Mouse (Mus musculus): ENCODE measurements around the gene Nyx. TPM values are rescaled to one million over a fixed set of nuclear protein-coding genes. Genes with fewer than 3 reads are reported as not detected.
"Not testable (repeated sequence)": the region's sequence is repeated elsewhere in the genome, so short reads cannot be mapped to it uniquely, and the experiment has no call there.

The Nyx gene
- total RNA-seq (2021), result under 1 TPM; 0.23 to 0.27 TPM
- long read RNA-seq, experiment 1, result 0 reads
- long read RNA-seq, experiment 2, result 0 reads

GRCm38 (mm10) chrX:13465810-13466209 is at the start of gene Nyx:
TSS of gene Nyx (plus strand) at chrX:13466110.
- DNase-seq, result no peak

GRCm38 (mm10) chrX:13422047-13422446 is 43.9 kb upstream of the Nyx start:
- no peak for DNase-seq

DNA sequence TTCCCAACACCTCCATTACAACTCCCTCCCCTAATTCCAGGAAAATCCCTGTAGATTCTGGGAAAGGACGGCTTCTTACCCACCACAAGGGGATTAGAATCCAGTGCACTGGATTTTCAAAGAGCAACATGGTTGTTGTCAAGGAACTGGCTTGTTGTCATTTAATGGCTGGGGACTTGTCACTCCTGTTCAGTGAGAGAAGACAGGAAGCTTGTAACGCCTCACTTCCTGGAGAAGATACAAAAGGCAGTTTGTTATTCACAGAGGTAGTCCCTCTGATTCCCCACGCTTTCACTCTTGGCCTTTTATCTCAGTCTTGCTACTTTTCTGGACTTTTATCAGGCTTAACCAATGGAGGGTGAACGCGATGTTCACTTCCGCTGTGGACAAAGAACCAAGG is 34.5 kb upstream of the Nyx start:
- DNase-seq, result no peak

- DNase-seq, result not testable (repeated sequence)
Observed at GRCm38 (mm10) chrX:13436042-13436441, 29.9 kb upstream of the Nyx start.

GRCm38 (mm10) chrX:13456544-13456943 is 9.4 kb upstream of the Nyx start:
- not testable (repeated sequence) for DNase-seq

GRCm38 (mm10) chrX:13458766-13459165 is 7.1 kb upstream of the Nyx start:
- no peak for DNase-seq

GRCm38 (mm10) chrX:13461266-13462261 is 4.3 kb upstream of the Nyx start:
- peak; percentile 90 to 92 for DNase-seq

DNA sequence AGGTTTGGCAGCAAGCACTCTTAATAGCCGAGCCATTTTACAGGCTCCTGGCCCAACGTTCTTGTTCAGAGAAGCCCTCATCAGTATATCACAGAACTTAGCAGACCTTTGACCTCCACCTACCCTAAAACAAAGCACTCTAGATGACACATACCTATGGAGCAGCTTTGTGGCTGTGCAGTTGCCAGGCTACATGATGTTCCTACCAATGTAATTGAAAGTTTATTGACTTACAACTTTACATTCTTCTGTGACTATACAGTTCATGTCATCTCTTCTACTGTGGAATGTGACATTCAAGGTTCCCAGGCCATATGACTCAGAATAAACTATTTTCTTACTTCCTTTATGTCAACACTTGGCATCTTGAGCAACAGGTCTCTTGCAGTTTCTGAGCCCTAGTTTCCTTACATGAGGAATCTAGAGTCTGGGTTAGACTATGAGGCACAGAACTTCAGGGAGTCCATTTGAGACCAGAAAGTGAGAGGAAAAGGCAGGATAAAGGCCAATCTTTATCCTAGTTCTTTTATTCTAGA is 2.9 kb upstream of the Nyx start:
- no peak for DNase-seq

DNA sequence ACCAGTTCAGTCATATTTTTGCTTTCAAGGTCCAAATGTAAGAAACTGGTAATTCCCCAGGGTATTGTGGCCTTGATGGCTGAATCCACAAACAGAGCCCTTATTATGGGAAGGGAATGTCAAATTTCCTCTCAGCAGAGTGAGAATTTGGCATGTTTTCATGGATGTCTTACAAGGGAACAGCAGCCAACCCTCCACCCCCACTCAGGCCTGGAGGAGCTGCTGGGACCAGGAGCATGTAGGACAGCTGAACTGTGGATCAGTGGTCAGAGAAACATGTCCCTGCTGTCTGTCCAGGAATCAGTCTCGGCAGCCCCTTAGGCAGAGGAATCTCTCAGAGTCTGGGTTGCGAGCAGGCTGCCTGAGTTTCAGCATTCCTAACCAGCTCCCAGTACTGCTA is 771 bp downstream of the Nyx start:
- peak; percentile 43 to 69 for DNase-seq

GRCm38 (mm10) chrX:13467121-13467571 is 1.2 kb downstream of the Nyx start:
- no peak for DNase-seq

- DNase-seq, result peak; percentile 86 to 90
Observed at GRCm38 (mm10) chrX:13469160-13470116, 3.5 kb downstream of the Nyx start.

GRCm38 (mm10) chrX:13471925-13472324 is 6.0 kb downstream of the Nyx start:
- no peak for DNase-seq

GRCm38 (mm10) chrX:13472751-13473225 is 6.9 kb downstream of the Nyx start:
- no peak for DNase-seq

DNA sequence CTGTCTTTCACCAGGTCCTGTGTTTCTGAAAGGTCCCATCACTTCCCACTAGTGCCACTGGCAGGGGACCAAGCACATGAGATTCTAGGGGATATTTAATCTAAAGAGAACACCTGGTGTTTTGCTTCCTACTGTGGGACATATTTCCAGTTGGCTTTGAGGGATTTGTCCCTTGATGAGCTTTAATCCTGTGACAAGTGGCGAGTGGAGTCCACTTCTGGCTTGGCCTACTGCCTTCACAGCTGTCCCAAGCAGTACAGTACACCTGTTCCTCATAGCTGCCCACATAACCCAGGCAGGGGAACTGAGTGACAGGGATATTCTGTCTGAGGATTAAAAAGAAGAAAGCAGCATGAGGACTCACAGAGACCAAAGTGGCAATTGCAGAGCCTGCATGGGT is 9.5 kb downstream of the Nyx start:
- no peak for DNase-seq

DNA sequence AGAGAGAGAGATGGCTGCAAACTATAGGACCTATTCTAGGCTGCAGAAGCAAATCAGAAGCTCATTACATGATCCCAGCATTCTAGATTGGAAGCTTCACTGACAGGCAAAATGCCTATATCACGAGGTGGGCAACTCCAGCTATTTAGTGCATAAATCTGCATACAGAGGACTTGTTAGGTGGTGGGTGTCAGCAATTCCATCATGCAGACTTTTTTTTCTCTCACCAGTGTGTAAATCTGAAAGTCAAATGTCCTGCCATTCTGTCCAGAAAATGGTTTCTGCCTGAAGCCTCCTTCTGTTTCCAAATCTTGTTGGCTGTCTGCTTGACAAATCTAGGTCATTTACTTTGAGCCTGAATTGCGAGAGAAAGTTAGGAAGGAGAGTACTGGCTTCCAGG is 11.7 kb downstream of the Nyx start:
- DNase-seq, result no peak

GRCm38 (mm10) chrX:13478298-13478697 is 12.4 kb downstream of the Nyx start:
- no peak for DNase-seq

DNA sequence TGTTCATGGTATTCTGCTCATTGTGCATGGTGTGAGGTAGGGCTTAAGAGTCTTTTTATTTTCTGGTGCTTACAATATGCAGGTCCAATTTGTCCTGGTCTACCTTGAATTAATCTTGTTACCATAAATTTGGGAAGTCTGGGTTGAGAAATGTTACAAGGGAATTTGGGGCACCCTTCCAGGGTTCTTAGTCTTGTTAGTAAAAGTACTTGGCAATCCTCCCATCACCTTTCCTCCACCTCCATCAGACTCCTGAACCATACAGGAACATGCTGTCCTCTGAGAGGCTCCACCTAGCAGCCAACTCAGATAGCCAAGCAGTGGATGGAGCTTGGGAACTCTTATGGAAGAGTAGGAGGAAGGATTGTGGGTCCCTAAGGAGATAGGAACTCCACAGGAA is 13.7 kb downstream of the Nyx start:
- no peak for DNase-seq

DNA sequence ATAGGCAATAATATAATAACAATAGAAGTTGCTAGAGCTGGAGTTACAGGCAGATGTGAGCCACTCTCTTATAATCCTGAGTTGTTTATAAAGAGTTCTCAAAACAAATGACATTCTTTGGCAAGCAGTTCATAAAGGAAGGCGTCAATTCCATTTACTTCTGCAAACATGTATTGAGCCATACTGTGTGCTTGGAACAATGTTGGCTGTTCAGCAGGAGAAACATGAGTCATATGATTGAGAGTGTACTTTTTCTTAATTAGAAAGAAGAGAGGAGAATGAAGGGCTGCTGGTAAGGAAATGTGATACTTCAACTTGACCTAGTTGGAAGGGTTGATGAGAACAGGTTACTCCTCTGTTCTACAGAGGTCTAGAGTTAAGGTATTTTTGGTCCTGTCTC is 16.7 kb downstream of the Nyx start:
- DNase-seq, result no peak

DNA sequence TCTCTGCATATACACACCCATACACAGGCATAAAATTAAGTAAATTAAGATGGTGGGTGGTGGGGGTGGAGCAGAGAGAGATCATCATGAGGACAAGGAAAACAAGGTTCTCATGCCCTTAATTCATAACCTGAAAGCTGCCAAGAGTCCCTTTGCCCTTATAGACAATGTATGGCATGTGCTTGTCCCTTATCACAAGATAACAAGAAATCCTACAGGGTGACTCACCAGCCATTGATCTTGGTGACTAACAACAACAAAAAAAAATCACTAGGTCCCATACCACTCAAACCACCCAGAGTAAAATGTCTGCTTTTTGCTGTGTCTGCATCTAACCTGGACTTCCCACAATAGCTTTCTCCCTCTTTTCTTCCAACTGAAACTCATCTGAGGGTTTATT is 18.5 kb downstream of the Nyx start:
- DNase-seq, result no peak

- DNase-seq, result no peak
Observed at GRCm38 (mm10) chrX:13489001-13489400, 23.1 kb downstream of the Nyx start.

DNA sequence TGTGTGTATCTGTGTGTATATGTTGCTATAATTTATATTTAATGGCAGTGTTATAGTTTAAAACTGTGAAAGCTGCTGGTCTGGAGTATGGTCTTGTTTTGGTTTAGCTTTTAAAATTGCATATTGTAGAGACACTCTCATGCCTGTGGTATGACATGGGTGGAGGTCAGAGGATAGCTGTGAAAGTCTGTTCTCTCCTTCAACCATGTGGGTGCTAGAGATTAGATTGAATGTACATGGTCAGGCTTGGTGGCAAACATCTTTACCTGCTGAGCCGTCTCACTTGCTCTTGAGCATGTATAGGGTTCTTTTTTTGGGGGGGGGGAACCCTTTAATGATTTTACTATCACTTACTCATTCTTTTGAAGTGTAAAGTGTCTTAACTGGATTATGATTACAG is 23.9 kb downstream of the Nyx start:
- DNase-seq, result no peak

DNA sequence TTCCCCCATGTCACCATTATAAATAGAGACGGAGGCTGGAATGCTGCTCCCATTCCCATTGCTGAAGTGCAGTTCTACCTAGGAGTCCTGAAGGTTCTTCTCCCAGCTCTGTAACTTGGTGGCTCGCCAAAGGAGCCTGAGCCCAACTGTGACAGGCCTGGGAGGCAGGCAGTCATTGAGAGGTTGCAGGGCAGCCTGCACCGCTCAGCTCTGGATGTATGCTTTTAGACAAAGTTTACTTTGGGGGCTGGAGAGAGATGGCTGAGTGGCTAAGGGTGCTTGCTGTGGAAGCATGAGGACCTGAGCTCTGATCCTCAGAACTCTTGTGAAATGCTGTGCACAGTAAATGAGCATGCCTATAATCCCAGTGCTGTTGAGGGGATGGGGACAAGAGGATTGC is 25.0 kb downstream of the Nyx start:
- no peak for DNase-seq

Data from heart, adult 18-20 months (tissue).